Mouse (Mus musculus): ENCODE results near the gene Syt9. TPM values are rescaled to one million over a fixed set of nuclear protein-coding genes. Genes with fewer than 3 reads are reported as not detected.

Syt9 gene
- polyA plus RNA-seq, 1 experiment, result 20.6 TPM

GRCm38 (mm10) chr7:107444579-107444978 is 74.1 kb downstream of the Syt9 start:
- Histone ChIP-seq H3K27me3 (ENCODE audit: control insufficient read depth, insufficient read depth, low read length, poor library complexity, severe bottlenecking) (no peaks in the 10 kb centered on the region), H3K9ac (ENCODE audit: low read depth, poor library complexity, severe bottlenecking) (no peak overlapping the region), H3K27ac (ENCODE audit: insufficient read depth, low read length) (no peak overlapping the region), H3K4me3 (ENCODE audit: low read depth, low read length) (no peak overlapping the region), H3K9me3 (replicated peaks; ENCODE audit: control insufficient read depth, insufficient read depth, low read length, poor library complexity, severe bottlenecking) (no peaks in the 10 kb centered on the region), H3K36me3 (ENCODE audit: control insufficient read depth, insufficient read depth, low read length, poor library complexity, severe bottlenecking) (no peaks in the 10 kb centered on the region; the same call in 1 of the 2 replicates), H3K4me1 (ENCODE audit: control insufficient read depth, insufficient read depth, low read length) (no peaks in the 10 kb centered on the region)
- TF ChIP-seq CTCF (IDR thresholded peaks at IDR 0.05; ENCODE audit: low read depth, low read length), result no peak
- TF ChIP-seq POLR2A (IDR thresholded peaks at IDR 0.05; ENCODE audit: insufficient read depth, low read length), result no peak
- TF ChIP-seq EP300 (IDR thresholded peaks at IDR 0.05; ENCODE audit: insufficient read depth, low read depth, low read length), result no peak

GRCm38 (mm10) chr7:107454660-107455059 is 84.1 kb downstream of the Syt9 start:
- TF ChIP-seq POLR2A (IDR thresholded peaks at IDR 0.05; ENCODE audit: insufficient read depth, low read length), result no peak
- TF ChIP-seq EP300 (IDR thresholded peaks at IDR 0.05; ENCODE audit: insufficient read depth, low read depth, low read length), result no peak
- TF ChIP-seq CTCF (IDR thresholded peaks at IDR 0.05; ENCODE audit: low read depth, low read length), result no peak

DNA sequence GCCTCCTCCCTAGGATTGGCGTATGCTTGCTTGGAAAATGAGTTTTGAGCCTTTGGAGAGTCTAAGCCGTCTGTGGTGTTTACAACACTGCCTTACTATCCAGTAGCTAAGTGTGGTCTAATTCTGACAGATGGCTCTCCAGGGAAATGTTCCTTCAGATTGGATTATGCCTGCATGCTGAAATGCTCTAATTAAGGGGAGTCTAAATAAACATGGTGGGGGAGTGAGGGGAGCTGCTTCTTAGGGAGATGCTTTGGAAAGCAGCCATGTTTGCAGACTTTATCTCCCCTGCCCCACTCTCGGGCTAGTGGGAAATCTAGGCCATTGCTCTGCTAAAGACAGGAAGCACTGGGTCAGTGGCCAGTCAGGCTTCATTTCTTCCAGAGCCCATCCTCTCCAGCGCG is 84.6 kb downstream of the Syt9 start:
- Histone ChIP-seq H3K4me3 (ENCODE audit: low read depth, low read length) (no peak overlapping the region), H3K9me3 (replicated peaks; ENCODE audit: control insufficient read depth, insufficient read depth, low read length, poor library complexity, severe bottlenecking) (peaks cover 3% of the 10 kb centered on the region), H3K9ac (ENCODE audit: low read depth, poor library complexity, severe bottlenecking) (no peak overlapping the region), H3K27ac (ENCODE audit: insufficient read depth, low read length) (no peak overlapping the region), H3K36me3 (ENCODE audit: control insufficient read depth, insufficient read depth, low read length, poor library complexity, severe bottlenecking) (no peaks in the 10 kb centered on the region), H3K27me3 (ENCODE audit: control insufficient read depth, insufficient read depth, low read length, poor library complexity, severe bottlenecking) (no peaks in the 10 kb centered on the region), H3K4me1 (ENCODE audit: control insufficient read depth, insufficient read depth, low read length) (no peaks in the 10 kb centered on the region)
- TF ChIP-seq EP300 (IDR thresholded peaks at IDR 0.05; ENCODE audit: insufficient read depth, low read depth, low read length) (no peak), POLR2A (IDR thresholded peaks at IDR 0.05; ENCODE audit: insufficient read depth, low read length) (no peak), CTCF (IDR thresholded peaks at IDR 0.05; ENCODE audit: low read depth, low read length) (no peak)

More at GRCm38 (mm10) chr7:107454660-107455059, 84.1 kb downstream of the Syt9 start:
- H3K9ac ChIP-seq (ENCODE audit: low read depth, poor library complexity, severe bottlenecking), result no peak overlapping the region
- no peaks in the 10 kb centered on the region for H3K36me3 ChIP-seq (ENCODE audit: control insufficient read depth, insufficient read depth, low read length, poor library complexity, severe bottlenecking)
- no peak overlapping the region for H3K27ac ChIP-seq (ENCODE audit: insufficient read depth, low read length)
- peaks cover 3% of the 10 kb centered on the region for H3K9me3 ChIP-seq (replicated peaks; ENCODE audit: control insufficient read depth, insufficient read depth, low read length, poor library complexity, severe bottlenecking)
- H3K4me3 ChIP-seq (ENCODE audit: low read depth, low read length), result no peak overlapping the region
- H3K27me3 ChIP-seq (ENCODE audit: control insufficient read depth, insufficient read depth, low read length, poor library complexity, severe bottlenecking), result no peaks in the 10 kb centered on the region
- no peaks in the 10 kb centered on the region for H3K4me1 ChIP-seq (ENCODE audit: control insufficient read depth, insufficient read depth, low read length)

GRCm38 (mm10) chr7:107461167-107461566 is 90.6 kb downstream of the Syt9 start:
- no peak for TF ChIP-seq CTCF (IDR thresholded peaks at IDR 0.05; ENCODE audit: low read depth, low read length)
- TF ChIP-seq POLR2A (IDR thresholded peaks at IDR 0.05; ENCODE audit: insufficient read depth, low read length), result no peak
- TF ChIP-seq EP300 (IDR thresholded peaks at IDR 0.05; ENCODE audit: insufficient read depth, low read depth, low read length), result no peak
- H3K36me3 ChIP-seq (ENCODE audit: control insufficient read depth, insufficient read depth, low read length, poor library complexity, severe bottlenecking), result no peaks in the 10 kb centered on the region
- H3K9me3 ChIP-seq (replicated peaks; ENCODE audit: control insufficient read depth, insufficient read depth, low read length, poor library complexity, severe bottlenecking), result no peaks in the 10 kb centered on the region
- H3K4me1 ChIP-seq (ENCODE audit: control insufficient read depth, insufficient read depth, low read length), result no peaks in the 10 kb centered on the region
- no peaks in the 10 kb centered on the region for H3K27me3 ChIP-seq (ENCODE audit: control insufficient read depth, insufficient read depth, low read length, poor library complexity, severe bottlenecking)
- no peak overlapping the region for H3K4me3 ChIP-seq (ENCODE audit: low read depth, low read length)
- H3K9ac ChIP-seq (ENCODE audit: low read depth, poor library complexity, severe bottlenecking), result no peak overlapping the region
- no peak overlapping the region for H3K27ac ChIP-seq (ENCODE audit: insufficient read depth, low read length)

- H3K27me3 ChIP-seq (ENCODE audit: control insufficient read depth, insufficient read depth, low read length, poor library complexity, severe bottlenecking), result no peaks in the 10 kb centered on the region
- H3K9ac ChIP-seq (ENCODE audit: low read depth, poor library complexity, severe bottlenecking), result no peak overlapping the region
- no peaks in the 10 kb centered on the region for H3K4me1 ChIP-seq (ENCODE audit: control insufficient read depth, insufficient read depth, low read length)
- H3K9me3 ChIP-seq (replicated peaks; ENCODE audit: control insufficient read depth, insufficient read depth, low read length, poor library complexity, severe bottlenecking), result no peaks in the 10 kb centered on the region
- H3K4me3 ChIP-seq (ENCODE audit: low read depth, low read length), result no peak overlapping the region
- H3K36me3 ChIP-seq (ENCODE audit: control insufficient read depth, insufficient read depth, low read length, poor library complexity, severe bottlenecking), result no peaks in the 10 kb centered on the region
- TF ChIP-seq CTCF (IDR thresholded peaks at IDR 0.05; ENCODE audit: low read depth, low read length) (no peak), EP300 (IDR thresholded peaks at IDR 0.05; ENCODE audit: insufficient read depth, low read depth, low read length) (no peak), POLR2A (IDR thresholded peaks at IDR 0.05; ENCODE audit: insufficient read depth, low read length) (no peak)
- H3K27ac ChIP-seq (ENCODE audit: insufficient read depth, low read length), result no peak overlapping the region
These were observed 91.3 kb downstream of the Syt9 start for GRCm38 (mm10) chr7:107461699-107462440.

- Histone ChIP-seq H3K27me3 (ENCODE audit: control insufficient read depth, insufficient read depth, low read length, poor library complexity, severe bottlenecking) (no peaks in the 10 kb centered on the region), H3K9me3 (replicated peaks; ENCODE audit: control insufficient read depth, insufficient read depth, low read length, poor library complexity, severe bottlenecking) (no peaks in the 10 kb centered on the region), H3K4me3 (ENCODE audit: low read depth, low read length) (no peak overlapping the region), H3K27ac (ENCODE audit: insufficient read depth, low read length) (no peak overlapping the region), H3K4me1 (ENCODE audit: control insufficient read depth, insufficient read depth, low read length) (no peaks in the 10 kb centered on the region), H3K9ac (ENCODE audit: low read depth, poor library complexity, severe bottlenecking) (no peak overlapping the region), H3K36me3 (ENCODE audit: control insufficient read depth, insufficient read depth, low read length, poor library complexity, severe bottlenecking) (no peaks in the 10 kb centered on the region)
- TF ChIP-seq CTCF (IDR thresholded peaks at IDR 0.05; ENCODE audit: low read depth, low read length), result no peak
- no peak for TF ChIP-seq POLR2A (IDR thresholded peaks at IDR 0.05; ENCODE audit: insufficient read depth, low read length)
- TF ChIP-seq EP300 (IDR thresholded peaks at IDR 0.05; ENCODE audit: insufficient read depth, low read depth, low read length), result no peak
These were observed 92.4 kb downstream of the Syt9 start for GRCm38 (mm10) chr7:107462962-107463361.

All from ES-Bruce4 (cell line).